Mouse (Mus musculus) hindbrain, embryonic 12.5 days (tissue): ENCODE results near the gene Ccl1. TPM values are rescaled to one million over a fixed set of nuclear protein-coding genes. Genes with fewer than 3 reads are reported as not detected.

Experiments
- ATAC-seq: fragments of 200-750 bp; cut with Nextera tagmentation; 2 replicates; pipeline ENCODE4 v1.8.0; 2017; ENCODE audit warnings: moderate TSS enrichment; ENCODE audit not compliant: low FRiP score
- H3K27ac ChIP-seq: fragments of 300-500 bp; sonication (generic); 2 replicates; pipeline ENCODE4 v1.5.1; 2016; ENCODE audit warnings: mild to moderate bottlenecking
- H3K27me3 ChIP-seq: fragments of 300-500 bp; sonication (generic); 2 replicates; pipeline ENCODE4 v1.6.1; 2016; ENCODE audit warnings: mild to moderate bottlenecking
- H3K36me3 ChIP-seq: fragments of 300-500 bp; sonication (generic); 2 replicates; pipeline ENCODE4 v1.6.1; 2016; ENCODE audit warnings: mild to moderate bottlenecking
- H3K4me1 ChIP-seq: fragments of 300-500 bp; sonication (generic); 2 replicates; pipeline ENCODE4 v1.6.1; 2016
- H3K4me2 ChIP-seq: fragments of 300-500 bp; sonication (generic); replicated peaks from 2 replicates; pipeline ENCODE4 v1.6.1; 2016; ENCODE audit warnings: mild to moderate bottlenecking
- H3K4me3 ChIP-seq: fragments of 300-500 bp; sonication (generic); 2 replicates; pipeline ENCODE4 v1.5.1; 2016; ENCODE audit warnings: mild to moderate bottlenecking
- H3K9ac ChIP-seq: fragments of 300-500 bp; sonication (generic); 2 replicates; pipeline ENCODE4 v1.6.1; 2016; ENCODE audit warnings: mild to moderate bottlenecking, moderate library complexity
- H3K9me3 ChIP-seq: fragments of 300-500 bp; sonication (generic); replicated peaks from 2 replicates; pipeline ENCODE4 v1.6.1; 2016; ENCODE audit warnings: mild to moderate bottlenecking
- WGBS: fragments of 180-500 bp; shearing (Covaris S2); methylation state at CpG from one replicate; pipeline ENCODE4 v1.1.7; 2016; 5-methylcytosine and 5-hydroxymethylcytosine counted together
- polyA plus RNA-seq: library from polyadenylated mRNA; unstranded; fragments of >200 nt; fragmentation: Nextera tagmentation; extraction: Ambion mirVana; gene quantifications from 2 replicates; pipeline ENCODE4 v1.2.1, GENCODE M21; 2016

Ccl1 gene
- polyA plus RNA-seq, 1 experiment from 2014 or later: not detected

DNA sequence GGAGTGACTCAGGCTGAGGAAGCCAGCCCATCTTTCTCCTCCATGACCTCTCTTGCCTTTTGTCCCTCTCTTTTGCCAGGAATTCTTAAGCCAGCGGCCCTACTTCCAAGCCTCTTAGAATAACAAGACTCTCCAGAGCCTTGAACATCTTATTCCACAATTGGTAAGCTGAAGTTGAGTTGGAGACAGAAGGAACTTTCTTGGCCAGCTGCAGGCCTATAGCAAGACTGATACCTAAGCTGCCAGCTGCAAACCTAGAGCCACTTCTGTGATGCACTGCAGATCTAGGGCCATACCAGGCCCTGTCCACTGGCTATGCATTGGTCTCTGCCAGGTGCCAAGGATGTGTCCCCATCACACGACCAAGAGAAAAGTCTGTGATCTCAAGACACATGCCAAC lies 132.0 kb downstream of the Ccl1 start:
- H3K4me1 ChIP-seq: no peaks in the 10 kb centered on the region
- no peak overlapping the region for H3K27ac ChIP-seq
- no peak overlapping the region for H3K4me2 ChIP-seq
- H3K9ac ChIP-seq: no peak overlapping the region
- 91% methylated on average over 2 of the region's 2 CpGs for WGBS
- no peak overlapping the region for H3K4me3 ChIP-seq
- H3K27me3 ChIP-seq: no peaks in the 10 kb centered on the region
- no peaks in the 10 kb centered on the region for H3K9me3 ChIP-seq
- no peak for ATAC-seq
- H3K36me3 ChIP-seq: no peaks in the 10 kb centered on the region

DNA sequence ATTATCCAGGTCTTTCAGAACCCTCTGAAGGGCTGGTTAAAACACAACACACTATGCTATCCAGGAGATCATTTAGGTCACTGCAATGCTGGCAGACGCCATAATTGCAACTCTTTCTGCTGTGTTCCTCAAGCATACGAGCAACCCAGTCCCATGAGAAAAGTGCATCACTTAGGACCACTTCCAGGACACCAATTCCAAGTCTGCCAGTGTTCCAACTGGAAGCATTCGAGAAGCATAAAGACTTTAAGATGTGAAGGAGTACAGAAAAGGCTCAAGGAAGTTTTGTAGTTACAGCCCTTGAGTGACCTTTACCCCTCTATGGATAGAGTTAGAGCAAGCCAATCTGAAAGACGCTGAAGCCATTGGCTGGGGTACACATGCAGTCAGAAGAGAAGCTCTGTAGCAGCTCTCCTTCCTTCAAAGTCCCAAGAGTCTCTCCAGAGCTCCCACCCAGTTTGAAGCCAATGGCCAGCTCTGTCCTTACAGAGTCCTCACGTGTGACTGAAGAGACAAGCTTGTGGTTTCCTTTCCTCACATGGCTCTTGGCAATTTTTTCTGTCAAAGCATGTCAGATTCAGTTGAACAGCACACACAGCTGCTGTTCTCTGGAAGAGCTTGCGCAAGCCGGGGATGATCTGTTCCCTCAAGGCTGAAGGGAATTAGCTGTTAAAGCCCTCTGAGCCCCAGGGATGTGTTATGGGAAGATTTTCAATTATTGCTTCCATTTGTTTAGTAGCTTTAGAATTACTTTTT lies 134.0 kb downstream of the Ccl1 start:
- H3K4me1 ChIP-seq: no peaks in the 10 kb centered on the region
- H3K4me3 ChIP-seq: no peak overlapping the region
- H3K9me3 ChIP-seq: no peaks in the 10 kb centered on the region
- H3K27me3 ChIP-seq: no peaks in the 10 kb centered on the region
- WGBS: 75% methylated on average over 7 of the region's 7 CpGs
- H3K4me2 ChIP-seq: no peak overlapping the region
- H3K9ac ChIP-seq: no peak overlapping the region
- no peaks in the 10 kb centered on the region for H3K36me3 ChIP-seq
- no peak overlapping the region for H3K27ac ChIP-seq
- ATAC-seq: no peak

DNA sequence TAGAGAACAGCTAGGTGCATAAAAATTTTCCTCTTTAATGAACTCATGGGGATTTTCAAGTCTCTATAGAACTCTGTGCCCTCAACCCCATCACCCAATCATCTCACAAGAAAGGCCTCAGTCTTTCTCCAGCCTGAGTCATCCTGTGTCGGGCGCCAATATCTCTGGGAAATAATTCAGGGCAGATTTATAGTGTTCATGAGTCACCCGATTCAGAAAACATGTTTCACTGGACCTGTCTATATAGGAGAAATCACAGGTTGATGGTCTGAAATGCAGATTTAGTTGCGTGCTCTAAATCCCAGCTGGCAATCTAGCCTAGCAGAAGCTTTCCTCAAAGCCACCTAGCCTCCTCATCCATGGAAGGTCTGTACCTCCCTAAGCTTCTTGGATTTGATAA lies 136.0 kb downstream of the Ccl1 start:
- ATAC-seq: no peak
- 96% methylated on average over 4 of the region's 4 CpGs for WGBS

DNA sequence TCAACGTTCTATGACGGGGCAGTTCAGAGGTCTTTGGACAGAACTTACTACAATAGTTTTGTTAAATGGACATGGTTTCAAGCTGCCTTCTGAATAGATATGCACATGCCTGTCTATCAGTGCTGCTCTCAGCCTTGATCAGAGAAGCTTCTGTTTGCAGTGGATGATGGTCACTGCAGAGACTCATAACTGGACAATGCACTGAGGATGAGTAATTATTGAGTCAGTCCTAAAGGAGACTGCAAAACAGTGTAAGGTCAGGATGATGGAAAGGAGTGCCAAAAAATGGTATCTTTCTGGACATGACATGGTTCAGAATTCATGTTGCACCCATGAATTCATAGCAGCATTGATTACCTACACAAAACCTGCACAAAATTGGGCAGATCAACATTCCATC lies 137.2 kb downstream of the Ccl1 start:
- 96% methylated on average over 2 of the region's 2 CpGs for WGBS
- Histone ChIP-seq H3K27ac (no peak overlapping the region), H3K36me3 (no peaks in the 10 kb centered on the region), H3K9me3 (no peaks in the 10 kb centered on the region), H3K4me1 (no peaks in the 10 kb centered on the region), H3K4me3 (no peak overlapping the region), H3K9ac (no peak overlapping the region), H3K4me2 (no peak overlapping the region), H3K27me3 (no peaks in the 10 kb centered on the region)
- ATAC-seq: no peak

More for the DNA sequence above, 136.0 kb downstream of the Ccl1 start:
- H3K9me3 ChIP-seq: no peaks in the 10 kb centered on the region
- H3K36me3 ChIP-seq: no peaks in the 10 kb centered on the region
- no peak overlapping the region for H3K9ac ChIP-seq
- no peak overlapping the region for H3K27ac ChIP-seq
- H3K4me2 ChIP-seq: no peak overlapping the region
- no peak overlapping the region for H3K4me3 ChIP-seq
- no peaks in the 10 kb centered on the region for H3K4me1 ChIP-seq
- no peaks in the 10 kb centered on the region for H3K27me3 ChIP-seq

DNA sequence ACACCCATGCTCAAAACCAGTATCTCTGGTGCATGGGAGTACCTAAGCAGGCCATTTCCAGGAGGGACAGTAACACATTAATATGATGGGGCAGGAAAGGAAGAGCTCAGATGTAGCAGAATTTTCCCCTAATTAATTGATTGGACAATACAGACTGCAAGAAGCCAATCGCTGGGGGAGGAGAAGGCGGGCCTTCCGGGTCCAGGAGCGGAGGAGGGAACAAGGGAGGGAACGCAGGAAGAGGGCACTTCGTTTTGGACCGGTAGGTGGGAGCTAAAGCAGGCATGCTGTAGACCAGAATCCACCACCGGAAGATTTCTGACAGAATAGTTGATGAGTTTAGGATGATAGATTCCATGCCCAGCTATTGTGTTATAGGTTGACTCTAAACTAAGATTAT lies 142.2 kb downstream of the Ccl1 start:
- H3K9me3 ChIP-seq: no peaks in the 10 kb centered on the region
- H3K4me2 ChIP-seq: no peak overlapping the region
- ATAC-seq: no peak
- no peaks in the 10 kb centered on the region for H3K4me1 ChIP-seq
- H3K36me3 ChIP-seq: no peaks in the 10 kb centered on the region
- H3K9ac ChIP-seq: no peak overlapping the region
- H3K4me3 ChIP-seq: no peak overlapping the region
- WGBS: 70% methylated on average over 8 of the region's 8 CpGs
- H3K27ac ChIP-seq: no peak overlapping the region
- H3K27me3 ChIP-seq: peaks cover 3% of the 10 kb centered on the region; the same call in 1 of the 2 replicates

DNA sequence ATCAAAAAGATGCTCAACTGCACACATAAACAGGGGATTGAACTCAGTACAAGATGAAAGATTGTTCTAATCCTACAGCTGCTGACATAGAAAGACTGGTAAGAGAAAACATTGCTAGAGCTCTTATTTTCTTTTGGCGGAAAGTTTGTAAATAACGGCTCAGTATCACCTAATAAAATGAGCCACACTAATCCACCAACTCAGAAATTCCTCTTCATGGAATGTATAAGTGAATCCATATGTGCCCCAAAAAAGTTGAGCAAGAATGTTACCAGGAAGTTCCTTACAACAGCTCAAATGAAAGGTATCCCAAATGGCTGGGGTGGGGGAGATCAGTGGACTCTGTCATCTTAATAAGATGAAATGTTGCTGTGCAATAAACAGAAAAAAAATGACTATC lies 146.4 kb downstream of the Ccl1 start:
- Histone ChIP-seq H3K36me3 (no peaks in the 10 kb centered on the region), H3K4me2 (no peak overlapping the region), H3K9me3 (no peaks in the 10 kb centered on the region), H3K27ac (no peak overlapping the region), H3K4me1 (no peaks in the 10 kb centered on the region), H3K27me3 (peaks cover 3% of the 10 kb centered on the region; the same call in 1 of the 2 replicates), H3K4me3 (no peak overlapping the region), H3K9ac (no peak overlapping the region)
- WGBS: 90% methylated on average over 2 of the region's 2 CpGs
- no peak for ATAC-seq

DNA sequence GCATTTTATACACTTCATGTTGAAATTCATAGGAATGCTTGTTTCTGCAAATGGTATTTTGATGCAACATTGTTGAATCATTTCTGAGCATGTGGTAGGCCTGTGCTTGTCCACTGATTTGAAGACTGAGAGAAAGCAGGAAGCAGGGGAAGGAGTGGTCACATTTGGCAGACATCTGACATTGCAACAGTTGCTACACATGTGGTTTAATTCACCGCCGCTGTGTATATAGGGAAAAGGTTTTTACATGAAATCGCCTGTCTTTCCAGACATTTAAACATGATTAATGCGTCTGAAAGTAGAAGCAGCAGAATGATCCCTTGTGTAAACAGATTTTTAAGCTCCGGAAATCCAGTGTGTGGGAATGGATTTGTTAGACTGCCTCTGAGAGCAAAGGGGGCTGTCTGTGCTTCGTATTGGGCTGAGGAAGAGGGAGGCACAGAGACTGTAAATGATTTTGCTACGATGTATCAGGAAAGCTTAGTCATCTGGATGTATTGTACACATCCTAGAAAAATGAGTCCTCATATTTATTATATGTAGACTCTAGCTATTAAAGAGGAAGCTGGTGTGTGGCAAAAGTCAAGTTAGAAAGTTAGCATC lies 165.9 kb downstream of the Ccl1 start:
- no peak for ATAC-seq
- Histone ChIP-seq H3K9me3 (no peaks in the 10 kb centered on the region), H3K4me2 (no peak overlapping the region), H3K27ac (no peak overlapping the region), H3K4me3 (no peak overlapping the region), H3K4me1 (0 out of 2 replicates have a peak, but pooled peaks cover 3% of the 10 kb centered on the region), H3K9ac (no peak overlapping the region), H3K36me3 (no peaks in the 10 kb centered on the region), H3K27me3 (no peaks in the 10 kb centered on the region)
- WGBS: 69% methylated on average over 7 of the region's 7 CpGs

DNA sequence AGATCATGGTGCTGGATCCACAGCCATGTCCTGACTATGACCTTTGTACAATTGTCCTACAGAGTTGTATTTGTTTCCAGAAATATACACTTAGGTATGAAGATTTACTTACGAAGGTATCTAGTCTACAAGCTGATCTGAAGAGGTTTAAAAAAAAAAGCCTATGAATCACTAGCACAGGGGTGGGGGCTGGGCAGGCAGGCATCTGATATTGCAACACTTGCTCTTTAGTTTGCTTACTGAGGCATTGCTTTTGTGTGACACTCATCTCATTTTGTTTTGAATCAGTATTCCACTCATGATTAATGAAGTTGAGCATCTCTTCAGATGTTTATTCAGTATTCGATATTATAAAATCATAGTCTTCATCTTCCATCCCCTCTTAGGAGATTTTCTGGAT lies 169.3 kb downstream of the Ccl1 start:
- H3K4me1 ChIP-seq: 0 out of 2 replicates have a peak, but pooled peaks cover 3% of the 10 kb centered on the region
- no peak overlapping the region for H3K27ac ChIP-seq
- no peak for ATAC-seq
- no peak overlapping the region for H3K9ac ChIP-seq
- no peaks in the 10 kb centered on the region for H3K9me3 ChIP-seq
- no peaks in the 10 kb centered on the region for H3K36me3 ChIP-seq
- H3K4me3 ChIP-seq: no peak overlapping the region
- no peak overlapping the region for H3K4me2 ChIP-seq
- no peaks in the 10 kb centered on the region for H3K27me3 ChIP-seq
- 91% methylated on average over 2 of the region's 2 CpGs for WGBS

DNA sequence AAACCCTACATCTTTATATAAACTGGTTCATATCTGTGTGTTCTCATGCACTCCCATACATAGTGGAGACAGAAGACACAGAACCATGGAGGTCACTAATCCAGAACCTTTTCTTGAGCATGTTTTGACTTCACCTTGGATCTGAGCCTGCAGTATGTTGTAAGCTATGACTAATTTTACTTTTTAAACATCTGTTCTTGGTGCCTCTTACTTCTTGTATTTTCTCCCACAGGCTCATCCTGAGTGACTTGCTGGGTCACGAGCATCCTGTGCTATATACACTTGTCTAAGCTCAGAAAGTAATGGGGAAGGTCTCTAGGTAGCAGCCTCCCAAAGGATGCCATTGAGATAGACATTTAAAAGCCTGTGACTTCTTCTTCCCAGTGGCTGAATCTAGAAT lies 172.5 kb downstream of the Ccl1 start:
- Histone ChIP-seq H3K36me3 (no peaks in the 10 kb centered on the region), H3K4me3 (no peak overlapping the region), H3K4me1 (no peaks in the 10 kb centered on the region), H3K9me3 (no peaks in the 10 kb centered on the region), H3K27ac (no peak overlapping the region), H3K4me2 (no peak overlapping the region), H3K27me3 (no peaks in the 10 kb centered on the region), H3K9ac (no peak overlapping the region)
- WGBS: 80% methylated on average over 1 of the region's 1 CpGs
- no peak for ATAC-seq

Other genes with a start within 250 kb of the Ccl1 start
- gene Ccl11, start 247.9 kb downstream of the Ccl1 start, polyA plus RNA-seq: 0.19 and 0.86 TPM in 2 replicates
- gene Ccl12, start 203.8 kb downstream of the Ccl1 start, polyA plus RNA-seq: 0.85 and 1.3 TPM in 2 replicates
- not detected in 2 replicates for gene Ccl8, start 190.5 kb downstream of the Ccl1 start, polyA plus RNA-seq
- gene Tmem132e, start 83.2 kb upstream of the Ccl1 start, polyA plus RNA-seq: 3.0 and 3.7 TPM in 2 replicates